Mouse (Mus musculus) hindbrain, embryonic 16.5 days (tissue): ENCODE measurements around the gene Ankrd11. TPM values are rescaled to one million over a fixed set of nuclear protein-coding genes. Genes with fewer than 3 reads are reported as not detected.

ENCODE experiments used
- ATAC-seq: fragments of 200-750 bp; cut with Nextera tagmentation; 2 replicates; pipeline ENCODE4 v1.8.0; 2017; ENCODE audit warnings: moderate TSS enrichment, moderate library complexity
- H3K27ac ChIP-seq: fragments of 300-500 bp; sonication (generic); 2 replicates; pipeline ENCODE4 v1.5.1; 2014; ENCODE audit warnings: low read depth, mild to moderate bottlenecking, control low read depth, low read length, moderate library complexity
- H3K27me3 ChIP-seq: fragments of 300-500 bp; sonication (generic); replicated peaks from 2 replicates; pipeline ENCODE4 v1.6.1; 2014; ENCODE audit warnings: low read length; ENCODE audit not compliant: control insufficient read depth, insufficient read depth
- H3K36me3 ChIP-seq: fragments of 300-500 bp; sonication (generic); 2 replicates; pipeline ENCODE4 v1.6.1; 2014; ENCODE audit warnings: mild to moderate bottlenecking, low read length, moderate library complexity, mixed read lengths; ENCODE audit not compliant: control insufficient read depth, insufficient read depth
- H3K4me1 ChIP-seq: fragments of 300-500 bp; sonication (generic); 2 replicates; pipeline ENCODE4 v1.6.1; 2014; ENCODE audit warnings: low read depth, low read length; ENCODE audit not compliant: control insufficient read depth, insufficient read depth
- H3K4me2 ChIP-seq: fragments of 300-500 bp; sonication (generic); 2 replicates; pipeline ENCODE4 v1.6.1; 2014; ENCODE audit warnings: mild to moderate bottlenecking, low read length, control low read depth, moderate library complexity
- H3K4me3 ChIP-seq: fragments of 300-500 bp; sonication (generic); 2 replicates; pipeline ENCODE4 v1.5.1; 2014; ENCODE audit warnings: mild to moderate bottlenecking, low read length, control low read depth, moderate library complexity
- H3K9ac ChIP-seq: fragments of 300-500 bp; sonication (generic); 2 replicates; pipeline ENCODE4 v1.6.1; 2014; ENCODE audit warnings: low read depth, mild to moderate bottlenecking, control low read depth, low read length, moderate library complexity
- H3K9me3 ChIP-seq: fragments of 300-500 bp; sonication (generic); 2 replicates; pipeline ENCODE4 v1.6.1; 2014; ENCODE audit warnings: mild to moderate bottlenecking, low read length, moderate library complexity; ENCODE audit not compliant: control insufficient read depth
- WGBS: fragments of 180-500 bp; shearing (Covaris S2); extraction: QIAGEN DNeasy Blood & Tissue Kit; methylation state at CpG from one replicate; pipeline ENCODE4 v1.1.7; 2014; 5-methylcytosine and 5-hydroxymethylcytosine counted together
- polyA plus RNA-seq: library from polyadenylated mRNA; unstranded; fragments of >200 nt; fragmentation: Nextera tagmentation; extraction: Ambion mirVana; gene quantifications from 2 replicates; pipeline ENCODE4 v1.2.1, GENCODE M21; 2015

The Ankrd11 gene
- polyA plus RNA-seq, 1 experiment from 2014 or later, result 22.9 TPM

DNA sequence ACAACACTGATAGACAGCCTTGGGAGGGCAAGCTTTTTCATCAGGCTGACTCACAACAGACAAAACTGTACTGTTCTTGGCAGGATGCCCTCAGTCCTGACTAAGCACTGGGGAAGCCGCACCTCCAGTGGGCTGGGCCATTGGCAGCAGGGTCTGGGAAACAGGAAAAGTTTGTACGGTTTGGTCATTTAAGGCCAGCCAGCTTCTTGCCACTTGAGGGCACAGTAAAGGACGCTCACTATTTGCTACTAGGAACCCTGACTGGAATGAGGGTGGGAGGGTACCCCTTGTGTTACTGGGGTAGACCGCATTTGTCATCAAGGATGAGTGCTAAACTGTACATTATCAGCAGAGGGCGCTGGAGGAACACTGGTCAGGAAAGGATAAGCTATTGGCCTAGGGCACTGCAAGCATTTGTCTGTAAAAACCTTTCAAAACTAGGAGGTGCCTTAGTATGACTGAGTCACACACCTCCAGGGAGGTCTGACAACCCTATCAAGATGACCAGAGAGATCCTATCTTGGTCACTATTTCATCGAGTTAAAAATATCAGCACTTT is 135.5 kb downstream of the Ankrd11 start:
- 41% methylated on average over 6 of the region's 6 CpGs for WGBS
- Histone ChIP-seq H3K36me3 (0 out of 2 replicates have a peak, but pooled peaks cover 4% of the 10 kb centered on the region), H3K4me3 (no peak overlapping the region), H3K27ac (no peak overlapping the region), H3K9ac (no peak overlapping the region), H3K9me3 (no peaks in the 10 kb centered on the region), H3K4me2 (no peak overlapping the region), H3K27me3 (no peaks in the 10 kb centered on the region), H3K4me1 (peaks cover 2% of the 10 kb centered on the region)
- peak; percentile 90 for ATAC-seq

DNA sequence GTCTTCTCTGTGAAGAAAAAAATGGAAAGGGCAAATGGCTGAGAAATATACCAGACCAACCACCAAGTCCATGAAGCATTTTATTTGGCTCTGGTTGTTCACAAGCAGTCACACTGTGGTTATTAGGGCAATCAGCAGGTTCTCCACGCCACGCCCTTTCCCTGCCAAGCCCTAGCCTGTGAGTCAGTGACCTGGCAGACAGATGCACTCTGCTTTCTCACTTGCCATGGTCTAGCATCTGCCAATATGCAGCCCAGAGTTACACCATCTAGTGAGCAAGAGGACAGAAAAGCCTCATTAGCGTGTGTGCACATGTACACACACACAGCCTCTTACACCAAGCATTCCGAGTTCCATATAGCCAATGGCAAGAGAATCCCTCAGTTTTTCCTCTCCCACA is 136.7 kb downstream of the Ankrd11 start:
- H3K4me3 ChIP-seq, result no peak overlapping the region
- ATAC-seq, result no peak
- no peaks in the 10 kb centered on the region for H3K27me3 ChIP-seq
- 94% methylated on average over 4 of the region's 4 CpGs for WGBS
- 0 out of 2 replicates have a peak, but pooled peaks cover 4% of the 10 kb centered on the region for H3K36me3 ChIP-seq
- no peak overlapping the region for H3K9ac ChIP-seq
- H3K4me1 ChIP-seq, result peaks cover 2% of the 10 kb centered on the region
- H3K4me2 ChIP-seq, result no peak overlapping the region
- no peaks in the 10 kb centered on the region for H3K9me3 ChIP-seq
- H3K27ac ChIP-seq, result no peak overlapping the region

DNA sequence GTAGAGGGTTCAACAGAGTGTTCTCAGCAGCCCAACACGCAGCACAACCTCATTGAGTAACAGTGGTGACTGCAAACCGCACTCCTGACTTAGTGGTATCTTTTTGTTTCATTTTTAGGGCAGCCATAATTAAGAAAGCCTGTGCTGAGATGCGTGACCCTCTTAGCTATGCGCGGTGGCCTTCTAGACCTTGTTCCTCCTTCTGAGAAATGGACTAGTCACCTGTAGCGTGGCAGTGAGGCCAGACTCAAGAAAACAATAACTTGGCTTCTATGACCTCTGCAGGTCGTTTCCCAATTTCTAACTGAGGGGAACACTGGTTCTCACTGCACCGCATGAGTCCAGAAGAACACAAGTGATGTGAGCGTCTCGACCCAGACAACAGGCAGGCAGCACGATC is 137.6 kb downstream of the Ankrd11 start:
- 81% methylated on average over 11 of the region's 11 CpGs for WGBS
- H3K9me3 ChIP-seq, result no peaks in the 10 kb centered on the region
- no peak overlapping the region for H3K9ac ChIP-seq
- no peak overlapping the region for H3K27ac ChIP-seq
- no peak overlapping the region for H3K4me3 ChIP-seq
- H3K4me1 ChIP-seq, result peaks cover 2% of the 10 kb centered on the region
- no peaks in the 10 kb centered on the region for H3K27me3 ChIP-seq
- H3K4me2 ChIP-seq, result no peak overlapping the region
- 0 out of 2 replicates have a peak, but pooled peaks cover 4% of the 10 kb centered on the region for H3K36me3 ChIP-seq
- no peak for ATAC-seq

DNA sequence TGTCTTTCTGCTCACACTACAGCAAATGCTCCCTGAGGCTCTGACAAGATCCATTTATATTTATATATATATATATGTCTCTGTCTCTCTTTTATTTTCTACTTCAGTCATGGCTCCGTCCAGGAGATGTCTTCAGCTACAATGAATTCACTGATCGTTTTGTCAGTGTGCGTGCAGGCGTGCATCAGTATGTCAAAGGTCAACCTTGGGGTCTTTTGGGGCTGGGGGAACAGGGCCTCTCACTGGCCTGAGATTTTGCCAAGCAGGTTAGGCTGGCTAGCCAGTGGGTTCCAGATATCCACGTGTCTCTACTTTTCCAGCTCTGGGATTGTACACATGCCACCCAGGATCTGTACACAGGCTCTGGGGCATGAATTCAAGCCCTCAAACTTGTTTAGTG is 139.1 kb downstream of the Ankrd11 start:
- Histone ChIP-seq H3K27ac (no peak overlapping the region), H3K9me3 (no peaks in the 10 kb centered on the region), H3K4me3 (no peak overlapping the region), H3K4me1 (peaks cover 2% of the 10 kb centered on the region), H3K4me2 (no peak overlapping the region), H3K9ac (no peak overlapping the region), H3K27me3 (no peaks in the 10 kb centered on the region), H3K36me3 (peaks cover 2% of the 10 kb centered on the region)
- 34% methylated on average over 5 of the region's 5 CpGs for WGBS
- no peak for ATAC-seq

DNA sequence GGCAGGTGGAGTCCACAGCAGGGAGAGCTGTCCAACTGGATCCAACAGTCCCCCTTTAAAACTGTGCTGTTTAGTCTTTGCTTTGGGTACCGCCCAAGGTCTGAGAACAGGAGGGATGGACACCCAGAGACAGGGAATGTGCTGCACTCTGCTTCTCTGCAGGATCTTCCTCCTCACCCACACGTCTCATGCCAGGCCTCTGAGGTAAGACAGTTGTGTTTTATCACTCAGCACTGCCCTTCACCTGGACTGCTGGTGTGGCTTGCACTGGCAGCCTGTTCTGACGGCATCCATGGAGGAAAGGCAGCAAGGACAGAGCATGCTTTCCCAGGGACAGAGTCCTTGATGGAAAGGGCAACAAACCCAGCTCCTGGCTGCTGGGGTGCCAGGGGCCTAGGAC is 139.5 kb downstream of the Ankrd11 start:
- Histone ChIP-seq H3K4me2 (no peak overlapping the region), H3K4me3 (no peak overlapping the region), H3K27ac (no peak overlapping the region), H3K36me3 (peaks cover 3% of the 10 kb centered on the region), H3K9ac (no peak overlapping the region), H3K27me3 (no peaks in the 10 kb centered on the region), H3K9me3 (no peaks in the 10 kb centered on the region), H3K4me1 (peaks cover 2% of the 10 kb centered on the region)
- whole genome bisulfite sequencing, result 54% methylated on average over 3 of the region's 3 CpGs
- no peak for ATAC-seq

DNA sequence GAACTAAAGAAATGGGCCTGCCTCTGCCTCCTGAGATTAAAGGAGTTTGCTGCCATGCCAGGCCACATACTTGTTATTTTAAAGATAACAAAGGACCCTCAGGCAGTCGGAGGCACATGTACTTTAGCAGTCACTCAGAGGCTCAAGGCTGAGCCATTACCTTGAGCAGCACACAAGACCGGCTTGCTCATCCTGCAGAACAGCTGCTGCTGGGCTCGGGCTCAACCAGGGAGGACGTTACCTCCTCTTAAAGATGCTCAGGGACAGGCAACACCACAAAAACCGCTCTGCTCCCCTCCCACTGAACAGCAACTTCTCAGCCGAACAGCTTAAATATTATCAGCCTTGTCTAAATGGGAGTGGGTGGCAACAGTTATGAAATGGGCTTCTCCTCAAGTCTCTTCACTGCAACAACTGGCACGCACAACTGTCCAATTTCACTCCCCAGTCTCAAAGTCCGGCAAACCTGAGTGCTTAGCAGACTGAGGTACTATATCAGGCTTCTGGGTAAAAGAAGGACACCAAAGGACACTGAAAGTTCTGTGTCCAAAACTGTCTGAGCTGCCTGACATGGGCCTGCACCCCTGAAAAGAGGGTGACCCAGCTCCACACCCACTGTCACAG is 140.1 kb downstream of the Ankrd11 start:
- no peak overlapping the region for H3K4me2 ChIP-seq
- H3K36me3 ChIP-seq, result peaks cover 3% of the 10 kb centered on the region
- no peaks in the 10 kb centered on the region for H3K9me3 ChIP-seq
- H3K4me3 ChIP-seq, result no peak overlapping the region
- no peak overlapping the region for H3K9ac ChIP-seq
- H3K27me3 ChIP-seq, result no peaks in the 10 kb centered on the region
- H3K27ac ChIP-seq, result no peak overlapping the region
- WGBS, result 80% methylated on average over 8 of the region's 8 CpGs
- peaks cover 2% of the 10 kb centered on the region for H3K4me1 ChIP-seq
- ATAC-seq, result no peak

DNA sequence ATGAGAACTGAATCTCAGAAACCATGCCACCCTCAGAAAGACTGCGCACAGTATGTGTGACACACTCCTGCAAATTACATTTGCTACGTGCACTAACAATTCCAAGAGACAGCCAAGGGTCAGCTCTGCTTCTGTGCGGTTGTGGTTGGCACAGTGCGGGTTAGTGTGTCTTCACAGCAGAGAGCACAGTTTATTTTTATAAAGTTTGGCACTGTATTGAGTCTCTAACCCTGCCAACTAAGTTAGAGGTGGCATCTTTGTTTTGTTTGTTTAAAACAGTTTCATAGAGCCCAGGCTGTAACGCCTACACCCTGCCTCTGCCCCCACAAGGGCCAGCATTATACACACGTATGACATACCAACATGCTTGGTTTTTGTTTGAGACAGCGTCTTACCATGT is 140.6 kb downstream of the Ankrd11 start:
- Histone ChIP-seq H3K4me3 (no peak overlapping the region), H3K4me2 (no peak overlapping the region), H3K27me3 (no peaks in the 10 kb centered on the region), H3K27ac (no peak overlapping the region), H3K9me3 (no peaks in the 10 kb centered on the region), H3K36me3 (peaks cover 6% of the 10 kb centered on the region), H3K4me1 (peaks cover 1% of the 10 kb centered on the region), H3K9ac (no peak overlapping the region)
- 94% methylated on average over 7 of the region's 7 CpGs for WGBS
- ATAC-seq, result no peak

DNA sequence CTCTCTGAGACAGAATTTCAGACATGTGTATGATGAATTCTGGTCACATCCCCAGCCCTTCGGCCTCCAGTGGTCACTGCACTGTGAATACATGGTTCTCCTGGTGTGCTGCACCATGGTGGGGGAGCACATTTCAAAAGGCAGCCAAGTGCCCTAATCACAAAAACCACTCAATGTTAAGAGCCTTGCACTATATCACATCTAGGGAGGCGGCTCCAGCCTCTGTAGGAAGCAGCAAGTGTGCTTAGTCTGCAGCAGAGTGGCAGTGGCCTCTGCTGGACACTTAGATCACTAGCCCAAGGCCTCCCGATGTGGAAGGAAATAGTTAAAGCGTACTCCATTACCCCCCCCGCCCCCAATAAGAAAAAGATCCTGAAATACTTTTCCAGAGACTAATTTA is 143.0 kb downstream of the Ankrd11 start:
- Histone ChIP-seq H3K9ac (no peak overlapping the region), H3K36me3 (peaks cover 28% of the 10 kb centered on the region), H3K27me3 (no peaks in the 10 kb centered on the region), H3K27ac (no peak overlapping the region), H3K4me2 (no peak overlapping the region), H3K9me3 (no peaks in the 10 kb centered on the region), H3K4me3 (no peak overlapping the region), H3K4me1 (no peaks in the 10 kb centered on the region; the same call in 1 of the 2 replicates)
- WGBS, result 76% methylated on average over 5 of the region's 5 CpGs
- ATAC-seq, result no peak

DNA sequence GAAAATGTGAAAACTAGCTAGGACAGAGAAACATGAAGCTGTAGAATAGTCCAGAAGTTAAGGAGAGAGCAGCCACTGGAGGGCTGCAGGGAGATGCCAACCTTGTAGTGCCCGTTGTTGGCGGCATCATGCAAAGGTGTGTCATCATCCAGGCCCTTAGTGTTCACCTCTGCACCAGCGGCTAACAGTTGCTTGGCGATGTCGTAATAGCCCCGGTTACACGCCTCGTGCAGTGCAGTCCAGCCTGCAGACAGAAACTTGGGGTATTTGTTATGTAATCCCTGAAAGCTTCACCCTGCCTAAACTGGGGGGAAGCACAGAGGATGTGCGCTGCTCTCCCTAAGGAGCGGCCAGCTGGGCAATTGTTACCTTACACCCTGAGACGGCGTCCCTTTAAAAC is 143.6 kb downstream of the Ankrd11 start:
- Histone ChIP-seq H3K27ac (no peak overlapping the region), H3K4me3 (no peak overlapping the region), H3K4me1 (no peaks in the 10 kb centered on the region; the same call in 1 of the 2 replicates), H3K9ac (no peak overlapping the region), H3K27me3 (no peaks in the 10 kb centered on the region), H3K9me3 (no peaks in the 10 kb centered on the region), H3K4me2 (no peak overlapping the region), H3K36me3 (peaks cover 32% of the 10 kb centered on the region)
- ATAC-seq, result no peak
- 92% methylated on average over 12 of the region's 12 CpGs for WGBS
